Mouse (Mus musculus) liver, postnatal 0 days (tissue): ENCODE data around the gene S100a2. TPM values are rescaled to one million over a fixed set of nuclear protein-coding genes. Genes with fewer than 3 reads are reported as not detected.

Source experiments
- ATAC-seq: fragments of 200-750 bp; cut with Nextera tagmentation; 2 replicates; pipeline ENCODE4 v1.8.0; 2017; ENCODE audit warnings: mild to moderate bottlenecking, moderate library complexity
- DNase-seq: peaks from one replicate; pipeline ENCODE4 v3.0.0-alpha.2; 2016
- H3K27ac ChIP-seq: fragments of 300-500 bp; sonication (generic); 2 replicates; pipeline ENCODE4 v1.5.1; 2014; ENCODE audit warnings: antibody characterized with exemption, moderate library complexity, mild to moderate bottlenecking, low read depth
- H3K27me3 ChIP-seq: fragments of 300-500 bp; sonication (generic); 2 replicates; pipeline ENCODE4 v1.6.1; 2014; ENCODE audit warnings: low read length, control low read depth, mixed read lengths; ENCODE audit not compliant: insufficient read depth
- H3K36me3 ChIP-seq: fragments of 300-500 bp; sonication (generic); replicated peaks from 2 replicates; pipeline ENCODE4 v1.6.1; 2014; ENCODE audit warnings: mild to moderate bottlenecking, control low read depth, low read length, moderate library complexity, mixed read lengths; ENCODE audit not compliant: insufficient read depth
- H3K4me1 ChIP-seq: fragments of 300-500 bp; sonication (generic); 2 replicates; pipeline ENCODE4 v1.6.1; 2014; ENCODE audit warnings: antibody characterized with exemption, mild to moderate bottlenecking, control low read depth; ENCODE audit not compliant: insufficient read depth
- H3K4me2 ChIP-seq: fragments of 300-500 bp; sonication (generic); 2 replicates; pipeline ENCODE4 v1.6.1; 2014; ENCODE audit warnings: low read depth, mild to moderate bottlenecking, low read length, moderate library complexity, mixed read lengths
- H3K4me3 ChIP-seq: fragments of 300-500 bp; sonication (generic); 2 replicates; pipeline ENCODE4 v1.5.1; 2014; ENCODE audit warnings: low read depth, low read length
- H3K9ac ChIP-seq: fragments of 300-500 bp; sonication (generic); replicated peaks from 2 replicates; pipeline ENCODE4 v1.6.1; 2014; ENCODE audit warnings: mild to moderate bottlenecking, moderate library complexity
- H3K9me3 ChIP-seq: fragments of 300-500 bp; sonication (generic); 2 replicates; pipeline ENCODE4 v1.6.1; 2016; ENCODE audit warnings: mild to moderate bottlenecking, control low read depth, low read length, mixed read lengths
- CTCF ChIP-seq: sonication (generic); IDR thresholded peaks from 2 replicates; pipeline ENCODE4 v1.5.1; 2016; ENCODE audit warnings: antibody characterized with exemption, low read depth
- EP300 ChIP-seq: IDR thresholded peaks from 2 replicates; pipeline ENCODE4 v1.6.1; 2016; ENCODE audit warnings: antibody characterized with exemption, low read depth, mild to moderate bottlenecking
- WGBS: fragments of 180-500 bp; shearing (Covaris S2); extraction: QIAGEN DNeasy Blood & Tissue Kit; methylation state at CpG from one replicate; pipeline ENCODE4 v1.1.7; 2014; ENCODE audit not compliant: insufficient replicate concordance; 5-methylcytosine and 5-hydroxymethylcytosine counted together
- polyA plus RNA-seq: library from polyadenylated mRNA; unstranded; fragments of >200 nt; fragmentation: Nextera tagmentation; extraction: Ambion mirVana; gene quantifications from 2 replicates; pipeline ENCODE4 v1.2.1, GENCODE M21; 2015

S100a2 gene
- polyA plus RNA-seq, 1 experiment from 2014 or later = not detected

GRCm38 (mm10) chr3:90626266-90627021, 36.4 kb downstream of the S100a2 start:
- DNase-seq (no peak), ATAC-seq (no peak)
- Histone ChIP-seq H3K9me3 (no peaks in the 10 kb centered on the region), H3K4me2 (no peak overlapping the region), H3K27me3 (no peaks in the 10 kb centered on the region), H3K27ac (no peak overlapping the region), H3K9ac (no peak overlapping the region), H3K36me3 (no peaks in the 10 kb centered on the region), H3K4me1 (no peaks in the 10 kb centered on the region), H3K4me3 (no peak overlapping the region)
- WGBS = 60% methylated on average over 9 of the region's 9 CpGs
- TF ChIP-seq EP300 = no peak
- TF ChIP-seq CTCF = no peak

- 57% methylated on average over 5 of the region's 5 CpGs for WGBS
Measured at GRCm38 (mm10) chr3:90627366-90627765, 37.3 kb downstream of the S100a2 start.

GRCm38 (mm10) chr3:90627807-90628206, 37.8 kb downstream of the S100a2 start:
- DNase-seq = no peak
- no peak overlapping the region for H3K4me2 ChIP-seq

More at GRCm38 (mm10) chr3:90627366-90627765, 37.3 kb downstream of the S100a2 start:
- Histone ChIP-seq H3K27ac (no peak overlapping the region), H3K36me3 (no peaks in the 10 kb centered on the region), H3K9ac (no peak overlapping the region), H3K27me3 (no peaks in the 10 kb centered on the region), H3K4me1 (no peaks in the 10 kb centered on the region), H3K4me3 (no peak overlapping the region), H3K9me3 (no peaks in the 10 kb centered on the region), H3K4me2 (no peak overlapping the region)
- DNase-seq (no peak), ATAC-seq (no peak)
- TF ChIP-seq CTCF (no peak), EP300 (no peak)

GRCm38 (mm10) chr3:90629298-90629697, 39.3 kb downstream of the S100a2 start:
- Histone ChIP-seq H3K27ac (no peak overlapping the region), H3K9ac (no peak overlapping the region), H3K27me3 (no peaks in the 10 kb centered on the region), H3K4me3 (no peak overlapping the region), H3K9me3 (no peaks in the 10 kb centered on the region), H3K4me2 (no peak overlapping the region), H3K36me3 (no peaks in the 10 kb centered on the region), H3K4me1 (no peaks in the 10 kb centered on the region)
- 88% methylated on average over 2 of the region's 2 CpGs for WGBS
- DNase-seq (no peak), ATAC-seq (no peak)
- TF ChIP-seq EP300 (no peak), CTCF (no peak)

More at GRCm38 (mm10) chr3:90627807-90628206, 37.8 kb downstream of the S100a2 start:
- Histone ChIP-seq H3K4me3 (no peak overlapping the region), H3K9ac (no peak overlapping the region), H3K27me3 (no peaks in the 10 kb centered on the region), H3K27ac (no peak overlapping the region), H3K36me3 (no peaks in the 10 kb centered on the region), H3K4me1 (no peaks in the 10 kb centered on the region), H3K9me3 (no peaks in the 10 kb centered on the region)
- WGBS = 50% methylated on average over 4 of the region's 4 CpGs
- TF ChIP-seq CTCF = peak; percentile 68
- no peak for TF ChIP-seq EP300
- no peak for ATAC-seq

GRCm38 (mm10) chr3:90631984-90632383, 41.9 kb downstream of the S100a2 start:
- 51% methylated on average over 2 of the region's 2 CpGs for WGBS
- no peak for DNase-seq

GRCm38 (mm10) chr3:90638511-90639275, 48.6 kb downstream of the S100a2 start:
- no peak for ATAC-seq
- Histone ChIP-seq H3K27me3 (no peaks in the 10 kb centered on the region), H3K4me2 (no peak overlapping the region), H3K4me1 (no peaks in the 10 kb centered on the region), H3K9me3 (no peaks in the 10 kb centered on the region), H3K4me3 (no peak overlapping the region), H3K9ac (no peak overlapping the region), H3K36me3 (no peaks in the 10 kb centered on the region), H3K27ac (no peak overlapping the region)
- WGBS = 31% methylated on average over 1 of the region's 1 CpGs
- TF ChIP-seq EP300 (no peak), CTCF (no peak)
- DNase-seq = no peak

More at GRCm38 (mm10) chr3:90631984-90632383, 41.9 kb downstream of the S100a2 start:
- H3K4me2 ChIP-seq = no peak overlapping the region
- no peaks in the 10 kb centered on the region for H3K9me3 ChIP-seq
- no peaks in the 10 kb centered on the region for H3K36me3 ChIP-seq
- no peaks in the 10 kb centered on the region for H3K4me1 ChIP-seq
- no peak overlapping the region for H3K27ac ChIP-seq
- H3K9ac ChIP-seq = no peak overlapping the region
- no peak for ATAC-seq
- H3K4me3 ChIP-seq = no peak overlapping the region
- no peaks in the 10 kb centered on the region for H3K27me3 ChIP-seq
- TF ChIP-seq CTCF (no peak), EP300 (no peak)
